In genomic region chr17:37078193-37078592, GRCm38 (mm10) we compare ENCODE assay signal across 28 mouse cellular contexts. TPM values are rescaled to one million over a fixed set of nuclear protein-coding genes. Genes with fewer than 3 reads are reported as not detected.
DNase-seq lines count a peak whose midpoint lies in the region; TF ChIP-seq lines count a peak whose summit lies in the region.
"Had no signal": no experiment of that assay in that cellular context is flagged by ENCODE, and none has a peak within 500 bp of the region (broad histone marks: within the 10 kb centered on the region; RNA-seq: fewer than 3 reads in every experiment).

No protein-coding gene starts in this region.

- peak; percentile 70; the same call in 1 of the 2 replicates for TF ChIP-seq EP300 in ES-Bruce4 (IDR thresholded peaks at IDR 0.05; ENCODE audit: insufficient read depth, low read depth, low read length)

- peak; percentile 3 for DNase-seq in cerebellum, adult 9-10 months
- DNase-seq in cerebellum, adult 9-11 months, result no peak
- DNase-seq in layer of hippocampus, postnatal 14 days (ENCODE audit: low spot score in 2 of 2), result peak; percentile 2 to 3
- no peak for DNase-seq in layer of hippocampus, adult 9-11 months
- peak; percentile 83 for DNase-seq in ZHBTc4 (ENCODE audit: low read depth, low spot score)
- DNase-seq in MN1 (ENCODE audit: low spot score), result no peak
- DNase-seq: adrenal gland, adult 8-10 months; adrenal gland, postnatal 36 days; cerebellum, adult 2 months; cerebellum, postnatal 25 days; gastrocnemius, postnatal 14 days; heart, postnatal 36 days had no signal

- TF ChIP-seq CTCF in ES-Bruce4 (IDR thresholded peaks at IDR 0.05; ENCODE audit: low read depth, low read length), result no peak

- peak overlapping the region; percentile 93 for H3K27ac ChIP-seq in ES-Bruce4 (ENCODE audit: insufficient read depth, low read length)
- H3K27ac ChIP-seq: embryonic facial prominence, embryonic 12.5 days; heart, embryonic 13.5 days; hindbrain, embryonic 12.5 days had no signal

- no peak for TF ChIP-seq POLR2A in ES-Bruce4 (IDR thresholded peaks at IDR 0.05; ENCODE audit: insufficient read depth, low read length)

- H3K4me1 ChIP-seq in ES-Bruce4 (ENCODE audit: control insufficient read depth, insufficient read depth, low read length), result peaks cover 25% of the 10 kb centered on the region

- no peak overlapping the region for H3K4me3 ChIP-seq in ES-Bruce4 (ENCODE audit: low read depth, low read length)
- H3K4me3 ChIP-seq: embryonic facial prominence, embryonic 12.5 days; heart, embryonic 13.5 days; hindbrain, embryonic 12.5 days had no signal

- no peaks in the 10 kb centered on the region for H3K9me3 ChIP-seq in ES-Bruce4 (replicated peaks; ENCODE audit: control insufficient read depth, insufficient read depth, low read length, poor library complexity, severe bottlenecking)
- H3K9me3 ChIP-seq: embryonic facial prominence, embryonic 12.5 days; heart, embryonic 13.5 days; hindbrain, embryonic 12.5 days had no signal

- H3K9ac ChIP-seq in ES-Bruce4 (ENCODE audit: low read depth, poor library complexity, severe bottlenecking), result no peak overlapping the region
- H3K9ac ChIP-seq: embryonic facial prominence, embryonic 12.5 days; heart, embryonic 13.5 days; hindbrain, embryonic 12.5 days had no signal

- peaks cover 37% of the 10 kb centered on the region for H3K36me3 ChIP-seq in ES-Bruce4 (ENCODE audit: control insufficient read depth, insufficient read depth, low read length, poor library complexity, severe bottlenecking)

- no peaks in the 10 kb centered on the region for H3K27me3 ChIP-seq in ES-Bruce4 (ENCODE audit: control insufficient read depth, insufficient read depth, low read length, poor library complexity, severe bottlenecking)
- H3K27me3 ChIP-seq: embryonic facial prominence, embryonic 12.5 days; heart, embryonic 13.5 days; hindbrain, embryonic 12.5 days; Patski had no signal

RNA-seq across cellular contexts. Expression of gene Olfr90, which starts 10.1 kb away (rescaled TPM):
- under 1 TPM in 1 of 2 experiments, not detected in 1; 0.12 TPM for total RNA-seq in layer of hippocampus, postnatal 14 days (2021)
- 0.22 TPM in 1 of 2 replicates, not detected in the other for polyA plus RNA-seq in ES-Bruce4 (2011; ENCODE audit: insufficient read depth, insufficient read length, low read depth, missing spikeins)
- total RNA-seq: adrenal gland, adult 8-10 months; adrenal gland, postnatal 36 days; gastrocnemius, adult 18-20 months; gastrocnemius, postnatal 14 days; heart, adult 8-10 months; heart, postnatal 36 days had no signal
- polyA plus RNA-seq: C2C12; cerebellum, adult 2 months; cortical plate, adult 2 months; embryonic facial prominence, embryonic 12.5 days; forebrain, embryonic 11.5 days; forebrain, embryonic 16.5 days; gonadal fat pad, adult 2 months; heart, embryonic 13.5 days; heart, postnatal 0 days; Patski had no signal

RNA-seq across cellular contexts. Expression of gene Olfr91, which starts 19.9 kb away (rescaled TPM):
- total RNA-seq in layer of hippocampus, postnatal 14 days (2021), result not detected
- polyA plus RNA-seq in ES-Bruce4 (2011; ENCODE audit: insufficient read depth, insufficient read length, low read depth, missing spikeins), result not detected in 2 replicates
- total RNA-seq: adrenal gland, adult 8-10 months; adrenal gland, postnatal 36 days; gastrocnemius, adult 18-20 months; gastrocnemius, postnatal 14 days; heart, adult 8-10 months; heart, postnatal 36 days; MEL had no signal
- polyA plus RNA-seq: C2C12; cerebellum, adult 2 months; cortical plate, adult 2 months; embryonic facial prominence, embryonic 12.5 days; forebrain, embryonic 16.5 days; gonadal fat pad, adult 2 months; heart, embryonic 13.5 days; heart, postnatal 0 days; hindbrain, embryonic 16.5 days; Patski had no signal

RNA-seq across cellular contexts. Expression of gene Gabbr1, which starts 32.4 kb away (rescaled TPM):
- 100 to 1,000 TPM; 609 to 643 TPM for total RNA-seq in layer of hippocampus, postnatal 14 days (2021)
- polyA plus RNA-seq in ES-Bruce4 (2011; ENCODE audit: insufficient read depth, insufficient read length, low read depth, missing spikeins), result 163 and 180 TPM in 2 replicates

RNA-seq across cellular contexts. Expression of gene Olfr92, which starts 41.7 kb away (rescaled TPM):
- not detected for total RNA-seq in layer of hippocampus, postnatal 14 days (2021)
- polyA plus RNA-seq in ES-Bruce4 (2011; ENCODE audit: insufficient read depth, insufficient read length, low read depth, missing spikeins), result not detected in 2 replicates
- total RNA-seq: adrenal gland, adult 8-10 months; adrenal gland, postnatal 36 days; gastrocnemius, adult 18-20 months; gastrocnemius, postnatal 14 days; heart, adult 8-10 months; heart, postnatal 36 days; MEL had no signal
- polyA plus RNA-seq: C2C12; cerebellum, adult 2 months; cortical plate, adult 2 months; embryonic facial prominence, embryonic 12.5 days; forebrain, embryonic 11.5 days; forebrain, embryonic 16.5 days; gonadal fat pad, adult 2 months; heart, embryonic 13.5 days; heart, postnatal 0 days; hindbrain, embryonic 12.5 days; hindbrain, embryonic 16.5 days; inflammation-experienced regulatory T-cells, adult 6 months; Patski had no signal

RNA-seq across cellular contexts. Expression of gene Mog, which starts 55.0 kb away (rescaled TPM):
- 10 to 100 TPM; 56.9 to 66.4 TPM for total RNA-seq in layer of hippocampus, postnatal 14 days (2021)
- not detected in 2 replicates for polyA plus RNA-seq in ES-Bruce4 (2011; ENCODE audit: insufficient read depth, insufficient read length, low read depth, missing spikeins)
- total RNA-seq: adrenal gland, adult 8-10 months; adrenal gland, postnatal 36 days; gastrocnemius, adult 18-20 months; gastrocnemius, postnatal 14 days; heart, adult 8-10 months; heart, postnatal 36 days; MEL had no signal
- polyA plus RNA-seq: gonadal fat pad, adult 2 months; heart, embryonic 13.5 days; heart, postnatal 0 days; inflammation-experienced regulatory T-cells, adult 6 months had no signal

Comparison
In these comparisons a context has a peak if more than half of its experiments do, and no peak if none do; other contexts are left out.
1. DNase-seq: peak in cerebellum, adult 9-10 months (single experiment), layer of hippocampus, postnatal 14 days (2 of 2) and ZHBTc4 (single experiment); none in cerebellum, adult 9-11 months (single experiment), layer of hippocampus, adult 9-11 months (single experiment) and MN1 (single experiment).